Mouse (Mus musculus) lung, adult 18-20 months (tissue): ENCODE measurements around the gene Olfr1501.
"Not testable (repeated sequence)": the region's sequence is repeated elsewhere in the genome, so short reads cannot be mapped to it uniquely, and the experiment has no call there.

Experiments used
- DNase-seq, 2 experiments: peaks; one replicate each; pipeline ENCODE4 v3.0.0; 2022; ENCODE audit warnings: mixed read lengths in 2 of 2

The Olfr1501 gene

GRCm38 (mm10) chr19:13850592-13850991 is at the start of gene Olfr1501:
TSS of gene Olfr1501 (minus strand) at chr19:13850692.
- not testable (repeated sequence) for DNase-seq

- no peak for DNase-seq
Observed at GRCm38 (mm10) chr19:13897828-13898227, 47.3 kb upstream of the Olfr1501 start, which contains the start of gene Olfr1504. TSS of gene Olfr1504 (minus strand) at chr19:13897928.

- no peak for DNase-seq
Observed at GRCm38 (mm10) chr19:13861495-13861894, 11.0 kb upstream of the Olfr1501 start, which contains the start of gene Olfr1502. TSS of gene Olfr1502 (plus strand) at chr19:13861795.

GRCm38 (mm10) chr19:13830388-13830787 is 20.1 kb downstream of the Olfr1501 start, which contains the start of gene Olfr1500:
TSS of gene Olfr1500 (minus strand) at chr19:13830488.
- no peak for DNase-seq

- DNase-seq = no peak
Observed at GRCm38 (mm10) chr19:13828447-13828846, 22.0 kb downstream of the Olfr1501 start.

- DNase-seq = no peak
Observed at GRCm38 (mm10) chr19:13820847-13821246, 29.6 kb downstream of the Olfr1501 start.

GRCm38 (mm10) chr19:13819347-13819746 is 31.1 kb downstream of the Olfr1501 start, which contains the start of gene Olfr1499:
TSS of gene Olfr1499 (minus strand) at chr19:13819447.
- no peak for DNase-seq

GRCm38 (mm10) chr19:13818827-13819226 is 31.7 kb downstream of the Olfr1501 start:
- DNase-seq = no peak

GRCm38 (mm10) chr19:13812823-13813222 is 37.7 kb downstream of the Olfr1501 start:
- DNase-seq = no peak

- not testable (repeated sequence) for DNase-seq
Observed at GRCm38 (mm10) chr19:13805486-13805885, 45.0 kb downstream of the Olfr1501 start.

- DNase-seq = no peak
Observed at GRCm38 (mm10) chr19:13798102-13798501, 52.4 kb downstream of the Olfr1501 start, which contains the start of gene Olfr1497. TSS of gene Olfr1497 (minus strand) at chr19:13798202.
